Mouse (Mus musculus): Measurements from ENCODE around the gene Dnajc27.

DNA sequence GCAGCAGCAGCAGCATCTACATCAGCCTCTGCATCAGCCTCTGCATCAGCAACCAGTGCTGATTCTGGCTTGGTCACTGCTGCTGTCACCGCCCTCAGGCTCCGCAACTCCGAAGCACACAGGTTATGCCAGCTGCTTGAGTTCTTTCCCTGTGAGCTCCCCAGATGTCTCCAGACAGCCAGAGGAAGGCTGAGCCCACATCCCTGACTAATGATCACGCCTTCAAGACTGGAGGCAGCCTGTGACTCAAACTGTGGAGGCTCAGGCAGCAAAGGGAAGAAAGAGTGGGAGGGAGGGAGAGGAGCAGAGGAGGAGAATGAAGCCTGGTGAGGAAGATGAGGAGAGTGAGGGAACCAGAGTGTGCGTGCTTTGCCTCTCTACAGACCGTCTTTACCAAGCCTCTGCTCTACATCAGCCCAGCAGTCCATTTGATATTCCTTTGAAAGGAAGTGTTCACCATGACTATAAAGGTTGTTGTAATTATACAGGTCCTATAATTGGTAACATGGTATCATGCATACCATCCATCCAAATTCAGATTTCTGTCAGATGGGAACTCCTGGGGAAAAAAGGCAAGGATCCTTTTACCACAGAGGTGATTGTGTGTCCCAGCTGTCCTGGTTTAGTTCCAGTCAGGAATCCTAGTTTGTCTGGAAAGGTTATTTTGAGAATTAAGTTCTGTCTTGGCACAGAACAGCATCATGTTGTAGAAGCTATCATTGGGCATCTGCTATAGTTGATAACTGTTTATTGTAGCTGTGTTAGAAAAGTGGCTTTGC lies 15.5 kb upstream of the Dnajc27 start:
- TF ChIP-seq POLR2A (IDR thresholded peaks at IDR 0.05; ENCODE audit: insufficient read depth, low read depth, low read length) (no peak), CTCF (IDR thresholded peaks at IDR 0.05) (no peak)
